Mouse (Mus musculus): Measurements from ENCODE around the gene Stx1a.

GRCm38 (mm10) chr5:135010320-135010709 lies 13.0 kb upstream of the Stx1a start:
- TF ChIP-seq CTCF (IDR thresholded peaks at IDR 0.05; ENCODE audit: control insufficient read depth, insufficient read depth, insufficient replicate concordance, low read depth, low read length) (no peak), POLR2A (IDR thresholded peaks at IDR 0.05; ENCODE audit: control insufficient read depth, low read depth, low read length) (no peak)

Data from testis, adult 2 months (tissue).